ENCODE assay signal across 15 mouse cellular contexts in genomic region chr6:91459471-91459870, GRCm38 (mm10). TPM values are rescaled to one million over a fixed set of nuclear protein-coding genes. Genes with fewer than 3 reads are reported as not detected.
DNase-seq lines count a peak whose midpoint lies in the region; ATAC-seq and TF ChIP-seq lines count a peak whose summit lies in the region.
"Had no signal": no experiment of that assay in that cellular context is flagged by ENCODE, and none has a peak within 500 bp of the region (broad histone marks: within the 10 kb centered on the region; RNA-seq: fewer than 3 reads in every experiment).

No protein-coding gene starts in this region.

- peak; percentile 12 for DNase-seq in lung, embryonic 14.5 days
- no peak for DNase-seq in lung, postnatal 14 days
- peak; percentile 41 for DNase-seq in adipocyte (ENCODE audit: low spot score)
- DNase-seq in kidney, postnatal 0 days (ENCODE audit: low spot score) = peak; percentile 58
- peak; percentile 82 for DNase-seq in yolk sac, embryonic 10.5 days (ENCODE audit: low spot score)
- DNase-seq in heart, adult 2 months = no peak
- DNase-seq: cerebellum, adult 2 months; thymus, postnatal 14 days had no signal

- H3K4me3 ChIP-seq in lung, embryonic 14.5 days (ENCODE audit: low read depth, low read length) = no peak overlapping the region
- no peak overlapping the region for H3K4me3 ChIP-seq in kidney, postnatal 0 days (replicated peaks; ENCODE audit: low read depth, low read length)
- H3K4me3 ChIP-seq in heart, adult 2 months = no peak overlapping the region
- no peak overlapping the region for H3K4me3 ChIP-seq in midbrain, embryonic 13.5 days (replicated peaks)
- H3K4me3 ChIP-seq: embryonic facial prominence, embryonic 13.5 days; hindbrain, embryonic 10.5 days; limb, embryonic 13.5 days; megakaryocyte, embryonic 14.5 days had no signal

- 89% methylated on average over 1 of the region's 1 CpGs for WGBS in lung, embryonic 14.5 days
- WGBS in kidney, postnatal 0 days = 61% methylated on average over 1 of the region's 1 CpGs
- 68% methylated on average over 1 of the region's 1 CpGs for WGBS in heart, adult 2 months
- WGBS in midbrain, embryonic 13.5 days = 88% methylated on average over 1 of the region's 1 CpGs

- H3K27me3 ChIP-seq in lung, embryonic 14.5 days (ENCODE audit: insufficient read depth, low read length) = no peaks in the 10 kb centered on the region
- no peaks in the 10 kb centered on the region for H3K27me3 ChIP-seq in kidney, postnatal 0 days (ENCODE audit: insufficient read depth, low read length)
- 0 out of 2 replicates have a peak, but pooled peaks cover 1% of the 10 kb centered on the region for H3K27me3 ChIP-seq in heart, adult 2 months (ENCODE audit: control insufficient read depth, insufficient read depth, low read length)
- H3K27me3 ChIP-seq in midbrain, embryonic 13.5 days = no peaks in the 10 kb centered on the region
- H3K27me3 ChIP-seq: embryonic facial prominence, embryonic 13.5 days; limb, embryonic 13.5 days had no signal

- H3K27ac ChIP-seq in lung, embryonic 14.5 days (ENCODE audit: low read depth) = no peak overlapping the region
- H3K27ac ChIP-seq in kidney, postnatal 0 days = no peak overlapping the region
- H3K27ac ChIP-seq in heart, adult 2 months = no peak overlapping the region
- H3K27ac ChIP-seq in midbrain, embryonic 13.5 days = no peak overlapping the region
- H3K27ac ChIP-seq: embryonic facial prominence, embryonic 13.5 days; hindbrain, embryonic 10.5 days; limb, embryonic 13.5 days had no signal

- no peak for TF ChIP-seq EP300 in heart, adult 2 months (IDR thresholded peaks at IDR 0.05; ENCODE audit: insufficient read depth, low read depth, low read length)

- no peak for ATAC-seq in lung, embryonic 14.5 days (ENCODE audit: insufficient read depth)
- ATAC-seq in kidney, postnatal 0 days (replicated peaks; ENCODE audit: low FRiP score, low read depth) = peak; percentile 85
- ATAC-seq in midbrain, embryonic 13.5 days = no peak
- ATAC-seq: forebrain, embryonic 16.5 days had no signal

- no peaks in the 10 kb centered on the region for H3K79me2 ChIP-seq in heart, adult 2 months (replicated peaks; ENCODE audit: control insufficient read depth, insufficient read depth, low read length)

- no peaks in the 10 kb centered on the region for H3K9me3 ChIP-seq in lung, embryonic 14.5 days (ENCODE audit: low read depth, low read length)
- H3K9me3 ChIP-seq in kidney, postnatal 0 days (replicated peaks; ENCODE audit: low read length) = no peaks in the 10 kb centered on the region
- H3K9me3 ChIP-seq in midbrain, embryonic 13.5 days = no peaks in the 10 kb centered on the region
- H3K9me3 ChIP-seq: embryonic facial prominence, embryonic 13.5 days; hindbrain, embryonic 10.5 days; limb, embryonic 13.5 days had no signal

- TF ChIP-seq POLR2A in heart, adult 2 months (IDR thresholded peaks at IDR 0.05; ENCODE audit: insufficient read depth, low read depth, low read length) = no peak

- TF ChIP-seq CTCF in lung, embryonic 14.5 days (IDR thresholded peaks at IDR 0.05; ENCODE audit: low read depth) = no peak
- TF ChIP-seq CTCF in kidney, postnatal 0 days (IDR thresholded peaks at IDR 0.05; ENCODE audit: low read depth) = peak; percentile 40; the same call in 1 of the 2 replicates
- TF ChIP-seq CTCF in heart, adult 2 months (IDR thresholded peaks at IDR 0.05) = no peak

- no peak overlapping the region for H3K9ac ChIP-seq in lung, embryonic 14.5 days
- no peak overlapping the region for H3K9ac ChIP-seq in kidney, postnatal 0 days (ENCODE audit: low read depth, low read length)
- H3K9ac ChIP-seq in heart, adult 2 months (ENCODE audit: low read depth, low read length) = no peak overlapping the region
- no peak overlapping the region for H3K9ac ChIP-seq in midbrain, embryonic 13.5 days (replicated peaks)
- H3K9ac ChIP-seq: embryonic facial prominence, embryonic 13.5 days; limb, embryonic 13.5 days had no signal

- intact Hi-C loops in heart, adult 2 months (cut with DNase I) = no loop called here

- no peaks in the 10 kb centered on the region for H3K4me1 ChIP-seq in lung, embryonic 14.5 days (ENCODE audit: insufficient read depth)
- no peaks in the 10 kb centered on the region for H3K4me1 ChIP-seq in kidney, postnatal 0 days (replicated peaks; ENCODE audit: insufficient read depth, low read length)
- no peaks in the 10 kb centered on the region for H3K4me1 ChIP-seq in heart, adult 2 months (ENCODE audit: control insufficient read depth, insufficient read depth, low read length)
- H3K4me1 ChIP-seq in midbrain, embryonic 13.5 days (replicated peaks) = no peaks in the 10 kb centered on the region
- H3K4me1 ChIP-seq: embryonic facial prominence, embryonic 13.5 days; hindbrain, embryonic 10.5 days; limb, embryonic 13.5 days; megakaryocyte, embryonic 14.5 days had no signal

- H3K4me2 ChIP-seq in lung, embryonic 14.5 days = no peak overlapping the region
- no peak overlapping the region for H3K4me2 ChIP-seq in kidney, postnatal 0 days (ENCODE audit: low read length)
- no peak overlapping the region for H3K4me2 ChIP-seq in midbrain, embryonic 13.5 days (replicated peaks)
- H3K4me2 ChIP-seq: embryonic facial prominence, embryonic 13.5 days; limb, embryonic 13.5 days had no signal

- H3K36me3 ChIP-seq in lung, embryonic 14.5 days (ENCODE audit: insufficient read depth) = peaks cover 18% of the 10 kb centered on the region
- 0 out of 2 replicates have a peak, but pooled peaks cover 6% of the 10 kb centered on the region for H3K36me3 ChIP-seq in kidney, postnatal 0 days (ENCODE audit: insufficient read depth, low read length)
- no peaks in the 10 kb centered on the region for H3K36me3 ChIP-seq in heart, adult 2 months (ENCODE audit: control insufficient read depth, insufficient read depth, low read length)
- H3K36me3 ChIP-seq in midbrain, embryonic 13.5 days = peaks cover 19% of the 10 kb centered on the region

RNA-seq across cellular contexts. Expression of gene Chchd4, which starts 13.9 kb away (rescaled TPM):
- polyA plus RNA-seq in lung, embryonic 14.5 days (2014; fragmentation: Nextera tagmentation; extraction: Ambion mirVana) = 28.7 and 32.0 TPM in 2 replicates
- 28.0 and 29.2 TPM in 2 replicates for polyA plus RNA-seq in kidney, postnatal 0 days (2015; fragmentation: Nextera tagmentation; extraction: Ambion mirVana)
- total RNA-seq in heart, adult 2 months (2021) = 10 to 100 TPM; 15.3 to 17.0 TPM
- 8.7 and 12.8 TPM in 2 replicates for polyA plus RNA-seq in heart, adult 2 months (2012; rRNA removed)
- 28.1 and 28.6 TPM in 2 replicates for polyA plus RNA-seq in midbrain, embryonic 13.5 days (2015; fragmentation: Nextera tagmentation; extraction: Ambion mirVana)

RNA-seq across cellular contexts. Expression of gene Tmem43, which starts 14.0 kb away (rescaled TPM):
- 57.6 and 57.9 TPM in 2 replicates for polyA plus RNA-seq in lung, embryonic 14.5 days (2014; fragmentation: Nextera tagmentation; extraction: Ambion mirVana)
- polyA plus RNA-seq in kidney, postnatal 0 days (2015; fragmentation: Nextera tagmentation; extraction: Ambion mirVana) = 34.5 and 39.6 TPM in 2 replicates
- total RNA-seq in heart, adult 2 months (2021) = 10 to 100 TPM; 23.1 to 24.4 TPM
- polyA plus RNA-seq in heart, adult 2 months (2012; rRNA removed) = 29.8 and 34.0 TPM in 2 replicates
- polyA plus RNA-seq in midbrain, embryonic 13.5 days (2015; fragmentation: Nextera tagmentation; extraction: Ambion mirVana) = 48.4 and 49.4 TPM in 2 replicates

RNA-seq across cellular contexts. Expression of gene Wnt7a, which starts 48.3 kb away (rescaled TPM):
- 0.50 and 0.72 TPM in 2 replicates for polyA plus RNA-seq in lung, embryonic 14.5 days (2014; fragmentation: Nextera tagmentation; extraction: Ambion mirVana)
- polyA plus RNA-seq in kidney, postnatal 0 days (2015; fragmentation: Nextera tagmentation; extraction: Ambion mirVana) = 0.04 and 0.13 TPM in 2 replicates
- not detected for total RNA-seq in heart, adult 2 months (2021)
- not detected in 2 replicates for polyA plus RNA-seq in heart, adult 2 months (2012; rRNA removed)
- 9.4 and 9.9 TPM in 2 replicates for polyA plus RNA-seq in midbrain, embryonic 13.5 days (2015; fragmentation: Nextera tagmentation; extraction: Ambion mirVana)
- polyA plus RNA-seq: gonadal fat pad, adult 2 months had no signal

RNA-seq across cellular contexts. Expression of gene Xpc, which starts 56.2 kb away (rescaled TPM):
- 15.4 and 17.9 TPM in 2 replicates for polyA plus RNA-seq in lung, embryonic 14.5 days (2014; fragmentation: Nextera tagmentation; extraction: Ambion mirVana)
- 29.2 and 29.4 TPM in 2 replicates for polyA plus RNA-seq in kidney, postnatal 0 days (2015; fragmentation: Nextera tagmentation; extraction: Ambion mirVana)
- total RNA-seq in heart, adult 2 months (2021) = 10 to 100 TPM in 1 of 2 experiments, 1 to 10 TPM in 1; 9.3 to 10.7 TPM
- 5.6 and 7.7 TPM in 2 replicates for polyA plus RNA-seq in heart, adult 2 months (2012; rRNA removed)
- 22.9 and 23.9 TPM in 2 replicates for polyA plus RNA-seq in midbrain, embryonic 13.5 days (2015; fragmentation: Nextera tagmentation; extraction: Ambion mirVana)

RNA-seq across cellular contexts. Expression of gene Lsm3, which starts 56.3 kb away (rescaled TPM):
- 325 TPM in 2 replicates for polyA plus RNA-seq in lung, embryonic 14.5 days (2014; fragmentation: Nextera tagmentation; extraction: Ambion mirVana)
- polyA plus RNA-seq in kidney, postnatal 0 days (2015; fragmentation: Nextera tagmentation; extraction: Ambion mirVana) = 215 and 222 TPM in 2 replicates
- 10 to 100 TPM; 55.8 to 59.7 TPM for total RNA-seq in heart, adult 2 months (2021)
- polyA plus RNA-seq in heart, adult 2 months (2012; rRNA removed) = 31.0 and 50.3 TPM in 2 replicates
- polyA plus RNA-seq in midbrain, embryonic 13.5 days (2015; fragmentation: Nextera tagmentation; extraction: Ambion mirVana) = 199 and 201 TPM in 2 replicates

Comparison
In these comparisons a context has a peak if more than half of its experiments do, and no peak if none do; other contexts are left out.
1. DNase-seq: peak in lung, embryonic 14.5 days (single experiment), adipocyte (single experiment), kidney, postnatal 0 days (single experiment) and yolk sac, embryonic 10.5 days (single experiment); none in lung, postnatal 14 days (single experiment) and heart, adult 2 months (0 of 2).